Mouse (Mus musculus) adrenal gland, adult (tissue): ENCODE measurements at regions not wholly inside any gene's neighbourhood (a gene's known extent, or its start where the extent isn't known, plus 50 kb on each side); places are given as distances from the start of the nearest gene placed in this dataset.

Experiments used
- DNase-seq, 2 experiments: peaks; one replicate each; pipeline ENCODE4 v3.0.0; 2022 to 2023; ENCODE audit warnings: low spot score in 1 of 2; ENCODE audit not compliant: inconsistent age in 2 of 2

- DNase-seq: no peak
Measured at GRCm38 (mm10) chr7:36420741-36421140, 277.2 kb upstream of the Tshz3 start.

GRCm38 (mm10) chr7:36449181-36449915, 248.6 kb upstream of the Tshz3 start:
- peak in 1 of 2 experiments; percentile 23 for DNase-seq

GRCm38 (mm10) chr7:36453816-36454215, 244.1 kb upstream of the Tshz3 start:
- no peak for DNase-seq

GRCm38 (mm10) chr7:36456080-36456479, 241.8 kb upstream of the Tshz3 start:
- no peak for DNase-seq

- DNase-seq: no peak
Measured at GRCm38 (mm10) chr7:36462422-36462833, 235.5 kb upstream of the Tshz3 start.

- DNase-seq: no peak
Measured at GRCm38 (mm10) chr7:36469386-36469785, 228.5 kb upstream of the Tshz3 start.

GRCm38 (mm10) chr7:36473532-36473931, 224.4 kb upstream of the Tshz3 start:
- DNase-seq: no peak

GRCm38 (mm10) chr7:36476434-36476833, 221.5 kb upstream of the Tshz3 start:
- DNase-seq: no peak

- DNase-seq: no peak
Measured at GRCm38 (mm10) chr7:36476851-36477644, 220.9 kb upstream of the Tshz3 start.

- DNase-seq: no peak
Measured at GRCm38 (mm10) chr7:36488155-36488554, 209.8 kb upstream of the Tshz3 start.

GRCm38 (mm10) chr7:36491173-36491581, 206.7 kb upstream of the Tshz3 start:
- DNase-seq: no peak

GRCm38 (mm10) chr7:36504010-36504875, 193.7 kb upstream of the Tshz3 start:
- no peak for DNase-seq

- DNase-seq: no peak
Measured at GRCm38 (mm10) chr7:36507895-36508431, 190.0 kb upstream of the Tshz3 start.

GRCm38 (mm10) chr7:36513680-36514079, 184.2 kb upstream of the Tshz3 start:
- DNase-seq: no peak

- no peak for DNase-seq
Measured at GRCm38 (mm10) chr7:36516094-36516663, 181.7 kb upstream of the Tshz3 start.

- DNase-seq: no peak
Measured at GRCm38 (mm10) chr7:36519027-36519426, 178.9 kb upstream of the Tshz3 start.

- no peak for DNase-seq
Measured at GRCm38 (mm10) chr7:36522960-36523359, 175.0 kb upstream of the Tshz3 start.

GRCm38 (mm10) chr7:36526148-36526547, 171.8 kb upstream of the Tshz3 start:
- DNase-seq: no peak

- DNase-seq: no peak
Measured at GRCm38 (mm10) chr7:36526692-36527091, 171.2 kb upstream of the Tshz3 start.

GRCm38 (mm10) chr7:36529504-36530065, 168.3 kb upstream of the Tshz3 start:
- no peak for DNase-seq
